Mouse (Mus musculus) heart, postnatal 25 days (tissue): ENCODE results near the gene Axin2. TPM values are rescaled to one million over a fixed set of nuclear protein-coding genes. Genes with fewer than 3 reads are reported as not detected.

Experiments
- DNase-seq: peaks from one replicate; pipeline ENCODE4 v3.0.0; 2022; ENCODE audit warnings: low spot score
- intact Hi-C: fragments of 180-260 bp; cut with DNase I; formaldehyde crosslinking; loops from one replicate; pipeline ENCODE4 v1.15.1; 2025
- total RNA-seq, 2 experiments: library from RNA; stranded (reverse); gene quantifications; 2 replicates each; pipeline ENCODE4 v1.2.3; 2021

Gene Axin2
- total RNA-seq, 2 experiments from 2014 or later: 5.2 to 6.0 TPM

DNA sequence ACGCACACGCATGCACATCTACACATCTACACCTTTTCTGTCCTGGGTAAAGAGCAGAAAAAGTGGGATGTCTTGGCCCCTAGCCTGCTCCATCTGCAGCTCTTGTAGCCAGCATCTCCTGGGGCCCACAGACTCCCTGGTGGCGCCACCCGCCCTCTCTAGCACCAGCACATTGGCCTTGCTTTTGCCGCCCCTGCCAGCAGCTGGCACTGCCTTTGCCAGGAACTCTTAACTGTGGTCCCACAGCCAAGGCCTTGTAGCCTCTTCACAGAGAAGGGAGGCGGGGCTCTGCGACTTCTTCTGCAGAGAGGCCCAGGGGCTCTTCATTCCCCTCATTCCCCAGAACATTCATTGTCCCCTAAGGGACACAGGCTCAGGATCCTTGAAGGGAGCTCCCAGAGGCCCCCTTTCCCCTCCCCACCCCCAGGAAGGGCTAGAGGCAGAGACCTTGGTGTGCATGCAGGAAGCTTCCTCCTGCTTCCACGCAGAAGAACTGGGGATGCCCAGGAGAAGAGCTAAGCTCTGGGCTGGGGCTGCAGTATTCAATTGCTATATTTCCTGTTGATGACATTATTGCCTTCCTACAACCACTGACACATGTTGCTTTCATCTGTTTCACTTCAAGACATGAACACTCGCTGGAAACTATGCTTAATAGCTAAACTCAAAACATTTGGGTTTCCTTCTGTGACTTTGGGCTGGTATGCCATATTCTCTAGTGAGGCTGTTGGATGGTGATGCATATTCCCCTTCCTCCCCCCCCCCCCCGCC is 19.2 kb upstream of the Axin2 start:
- intact Hi-C loops: no loop called here
- DNase-seq: no peak

DNA sequence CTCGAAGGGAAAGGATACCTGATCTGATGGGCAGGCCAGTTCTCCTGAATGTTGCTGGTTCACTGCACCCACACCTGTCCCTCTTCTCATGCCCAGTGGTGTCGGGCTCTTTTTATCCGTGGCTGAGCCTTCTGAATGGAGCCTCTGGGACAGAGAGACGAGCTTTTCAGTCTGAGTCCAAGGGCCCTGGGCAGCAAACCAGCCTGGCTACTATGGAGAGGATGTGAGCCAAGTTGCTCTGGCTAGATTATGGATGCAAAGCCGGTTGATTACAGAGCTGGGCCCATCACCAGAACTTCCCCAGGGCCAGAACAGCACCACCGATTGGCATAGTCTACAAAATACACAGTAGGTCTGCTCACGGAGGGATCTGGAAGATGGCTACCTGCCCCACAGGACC is 18.5 kb upstream of the Axin2 start:
- intact Hi-C loops: no loop called here
- DNase-seq: no peak

DNA sequence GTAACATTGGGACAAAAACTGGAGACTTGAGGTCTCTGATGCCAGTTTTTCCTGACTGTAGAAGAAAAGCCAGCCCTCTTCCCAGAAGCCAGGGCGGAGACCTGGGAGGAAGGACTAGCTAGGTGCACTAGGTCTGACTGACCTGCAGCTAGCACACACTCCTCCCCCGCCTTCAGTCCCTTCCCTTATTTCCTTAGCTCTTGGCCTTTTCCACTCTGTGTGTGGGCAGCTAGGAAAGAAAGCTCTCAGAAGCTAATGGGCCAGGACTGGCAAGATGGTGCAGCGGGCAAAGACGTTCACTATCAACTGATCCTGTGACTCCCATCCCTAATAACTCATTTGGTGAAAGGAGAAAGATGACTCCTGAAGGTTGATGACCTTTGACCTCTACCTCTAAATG is 17.8 kb upstream of the Axin2 start:
- no peak for DNase-seq
- intact Hi-C loops: no loop called here

DNA sequence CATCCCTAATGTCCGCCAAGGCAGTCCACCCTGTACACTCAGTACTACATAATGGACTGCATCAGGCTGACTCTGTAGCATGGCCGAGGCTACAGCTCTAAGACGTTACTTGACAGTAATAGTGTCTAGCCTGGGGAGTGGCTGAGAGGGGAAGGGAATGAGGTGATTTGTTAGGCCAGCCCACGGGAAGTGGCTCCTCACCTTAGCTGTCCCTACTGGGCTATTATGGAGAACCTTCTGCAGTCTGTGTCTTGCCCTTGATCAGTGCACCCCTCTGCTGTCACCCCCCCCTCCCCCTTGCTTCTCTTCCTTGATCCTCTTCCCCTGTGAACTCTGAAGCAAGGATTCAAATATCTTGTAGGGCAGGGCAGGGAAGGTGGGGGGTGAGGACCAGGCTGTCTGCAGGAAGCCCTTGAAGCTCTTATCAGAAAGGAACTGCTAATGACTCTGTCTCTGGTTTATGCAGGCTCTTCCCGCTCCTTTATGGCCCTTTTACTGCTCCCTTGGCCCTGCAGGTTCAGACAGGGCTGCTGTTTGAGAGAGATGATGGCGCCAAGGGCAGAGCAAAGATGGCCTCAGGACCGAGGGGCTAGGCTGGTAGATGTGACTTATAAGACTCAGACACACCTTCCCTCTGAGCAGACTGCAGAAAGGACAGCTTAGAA is 13.4 kb upstream of the Axin2 start:
- no peak for DNase-seq
- intact Hi-C loops: no loop called here

DNA sequence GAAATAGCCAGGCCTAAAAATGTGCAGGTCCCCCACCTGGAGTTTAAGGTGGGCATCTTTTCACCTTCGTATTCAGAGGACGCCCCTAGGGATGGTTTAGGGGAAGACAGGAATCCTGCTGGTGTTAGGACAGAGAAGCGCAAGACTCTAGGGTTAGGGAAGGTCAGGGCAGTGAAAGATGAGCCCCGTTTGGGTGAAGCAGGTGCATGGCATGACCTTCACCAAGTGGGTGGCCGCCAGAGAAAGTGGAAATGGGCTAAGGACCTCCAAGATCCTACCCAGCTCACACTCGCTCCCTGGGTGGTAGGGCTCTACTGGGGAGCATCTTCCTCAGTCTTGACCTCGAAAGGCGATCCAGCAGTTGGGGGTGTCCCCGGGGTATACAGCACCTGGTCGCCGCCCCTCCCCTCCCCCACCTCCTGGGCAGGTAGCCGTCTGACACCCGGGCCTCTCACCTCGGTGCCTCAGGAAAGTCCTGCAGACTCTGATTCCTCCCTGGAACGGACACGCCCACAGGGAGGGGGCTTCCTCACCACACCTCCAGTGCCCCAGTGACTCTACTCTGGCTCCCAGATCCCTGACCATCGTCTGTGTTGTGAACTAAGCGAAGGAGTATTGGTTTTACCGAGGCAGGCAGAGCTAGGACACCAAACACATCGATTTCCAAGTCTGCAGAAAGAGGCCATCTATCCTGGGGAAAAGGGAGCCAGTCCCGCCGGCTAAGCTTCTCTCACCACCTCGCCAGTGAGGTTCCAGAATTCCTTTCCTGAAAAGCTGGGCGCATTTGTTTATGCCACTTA is 10.6 kb upstream of the Axin2 start:
- no peak for DNase-seq
- intact Hi-C loops: no loop called here

DNA sequence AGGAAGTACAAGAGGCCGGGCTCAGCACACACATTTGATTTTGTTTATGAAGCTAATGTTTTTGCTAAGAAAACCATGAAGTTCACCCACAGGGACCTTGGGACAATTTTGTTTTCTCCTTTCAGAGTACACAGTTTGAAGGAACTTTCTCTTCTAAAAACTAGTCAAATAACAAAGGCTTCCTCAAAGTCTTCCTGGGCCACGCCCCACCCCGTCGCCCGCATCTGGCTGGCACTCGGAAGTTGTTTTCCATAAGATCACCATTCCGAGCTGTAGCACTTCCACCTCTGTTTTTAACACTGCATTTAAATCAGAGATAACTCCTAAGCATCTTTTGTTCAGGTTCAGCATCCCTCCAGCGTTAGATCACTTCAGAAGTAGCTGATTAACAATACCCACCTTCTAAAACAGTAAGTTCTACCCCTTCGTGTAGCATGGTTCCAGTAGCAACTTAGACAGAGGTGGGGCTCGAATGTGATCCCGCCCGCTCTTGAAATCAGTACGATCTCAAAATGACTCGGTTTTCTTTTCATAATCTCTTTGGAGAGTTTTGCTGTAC is 9.7 kb upstream of the Axin2 start:
- intact Hi-C loops: no loop called here
- no peak for DNase-seq

DNA sequence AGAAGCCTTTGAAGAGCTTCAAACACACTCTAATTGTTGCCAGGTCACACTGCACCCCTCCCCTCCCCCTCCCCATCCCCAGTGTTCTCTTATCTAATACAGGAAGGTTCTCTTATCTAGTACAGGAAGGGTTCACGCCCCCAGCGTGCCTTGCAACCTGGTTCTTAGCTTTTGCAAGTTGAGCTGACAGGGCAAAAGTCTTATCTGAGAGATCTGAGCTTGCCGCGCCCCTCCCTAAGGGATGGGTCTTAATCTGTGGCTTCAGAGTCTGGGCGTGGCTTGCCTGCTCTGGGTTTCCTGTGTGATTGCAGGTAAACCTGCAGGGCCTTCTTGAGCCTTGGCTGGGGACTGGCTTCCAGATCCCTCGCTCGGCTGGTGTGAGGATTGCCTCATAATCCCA is 9.2 kb upstream of the Axin2 start:
- DNase-seq: no peak
- intact Hi-C loops: no loop called here

DNA sequence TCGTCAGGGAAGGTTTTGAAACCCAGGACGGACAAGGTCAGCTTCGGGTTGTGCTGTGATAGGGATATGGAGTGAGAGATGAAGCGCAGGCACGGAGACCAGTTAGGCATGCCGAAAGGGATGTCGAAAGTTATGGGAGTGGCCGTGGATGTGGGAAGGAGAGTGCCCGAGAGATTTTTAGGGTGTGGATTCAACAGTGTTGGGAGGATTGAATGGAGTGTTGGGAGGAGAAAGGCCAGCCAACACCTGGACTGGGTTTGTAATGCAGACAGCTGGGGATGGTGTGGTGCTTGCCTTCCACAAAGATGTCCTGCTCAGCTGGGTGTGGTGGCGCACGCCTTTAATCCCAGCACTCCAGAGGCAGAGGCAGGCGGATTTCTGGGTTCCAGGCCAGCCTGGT is 8.0 kb upstream of the Axin2 start:
- no peak for DNase-seq
- intact Hi-C loops: no loop called here

DNA sequence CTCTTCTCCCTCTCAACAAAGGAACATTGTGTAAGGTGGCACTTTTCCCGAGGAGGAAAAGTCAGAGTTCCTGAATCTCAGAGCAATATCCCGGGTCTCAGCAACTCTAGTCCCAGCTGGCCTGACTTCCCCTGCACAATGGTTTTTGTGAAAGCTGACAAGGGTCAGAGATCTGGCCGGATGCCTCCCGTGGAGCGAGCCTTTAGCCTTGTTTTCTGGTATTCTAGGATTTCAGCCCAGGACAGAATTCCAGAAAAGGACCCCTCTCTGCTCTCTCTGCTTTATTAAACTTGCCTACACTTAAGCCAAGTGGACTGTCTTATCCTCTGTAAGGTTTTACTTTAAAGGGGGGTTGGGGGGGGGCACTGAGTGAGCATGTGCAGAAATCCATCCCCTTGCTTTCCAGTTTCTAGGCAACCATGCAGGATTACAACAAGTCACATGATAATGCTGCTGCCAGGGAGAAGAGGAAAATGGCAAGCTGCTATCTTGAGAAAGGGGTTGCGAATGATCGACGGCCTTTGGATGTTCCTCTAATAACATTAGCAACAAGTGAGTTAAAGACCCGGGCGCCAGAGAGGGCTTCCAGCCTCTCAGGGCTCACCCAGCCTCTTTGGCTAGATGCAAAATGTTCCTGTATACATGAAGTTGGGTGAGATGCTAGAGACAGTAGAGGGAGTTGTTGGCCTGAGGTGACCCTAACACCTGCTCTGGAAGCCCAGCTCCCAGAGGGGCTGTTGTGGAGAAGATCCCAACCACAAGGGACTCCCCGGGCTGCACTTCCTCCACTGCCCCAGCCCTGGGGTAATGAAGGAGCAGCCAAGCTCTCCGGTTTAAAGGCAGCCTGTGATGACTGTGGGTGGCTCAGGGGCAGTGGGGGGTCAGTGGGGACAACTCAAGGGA is 2.5 kb upstream of the Axin2 start:
- DNase-seq: no peak
- intact Hi-C loops: no loop called here

DNA sequence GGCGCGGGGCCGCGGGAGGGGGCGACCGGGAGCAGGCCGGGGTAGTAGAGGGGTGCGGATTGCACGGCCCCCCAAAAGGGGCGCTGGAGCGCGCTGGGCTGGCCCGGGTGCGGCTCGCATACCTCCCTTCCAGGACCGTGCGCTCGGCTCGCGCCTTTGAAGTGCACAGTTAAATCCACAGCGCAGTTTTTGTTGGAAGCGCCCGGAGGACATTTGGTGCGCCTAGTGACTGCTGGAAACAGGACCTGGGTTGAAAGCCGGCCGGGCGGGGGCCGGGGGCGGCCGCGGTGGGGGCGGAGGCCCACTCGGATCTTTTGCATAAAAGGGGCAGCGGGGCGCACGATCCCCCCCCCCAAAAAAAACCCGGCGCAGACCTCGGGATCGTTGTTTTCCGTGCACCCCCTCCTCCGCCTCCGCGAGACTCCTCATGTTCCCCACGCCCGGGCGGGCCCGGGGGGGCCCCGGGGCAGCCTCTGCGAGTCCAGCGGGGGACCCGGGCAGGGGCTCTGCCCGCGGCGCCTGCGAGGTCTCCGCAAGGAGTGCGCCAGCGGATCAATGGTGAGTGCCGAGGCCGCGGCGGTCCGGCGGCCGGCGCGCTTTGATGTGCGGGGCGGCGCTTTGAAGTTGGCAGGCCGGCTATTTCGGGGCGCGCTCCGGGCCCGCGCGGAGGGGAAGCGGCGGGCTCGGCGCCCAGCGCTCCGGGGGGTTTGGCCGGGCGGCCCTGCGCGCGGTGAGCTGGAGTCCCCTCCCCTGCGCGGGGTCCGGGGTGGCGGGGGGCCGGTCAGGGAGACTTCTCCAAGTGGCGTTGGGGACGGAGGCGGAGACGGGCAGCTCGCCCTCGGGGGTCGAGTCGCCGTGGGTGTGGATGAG is 722 bp downstream of the Axin2 start:
- intact Hi-C loops: loop anchor here (5.0 kb wide), 1 partner anchor 256 kb away; no protein-coding TSS in a partner anchor

DNA sequence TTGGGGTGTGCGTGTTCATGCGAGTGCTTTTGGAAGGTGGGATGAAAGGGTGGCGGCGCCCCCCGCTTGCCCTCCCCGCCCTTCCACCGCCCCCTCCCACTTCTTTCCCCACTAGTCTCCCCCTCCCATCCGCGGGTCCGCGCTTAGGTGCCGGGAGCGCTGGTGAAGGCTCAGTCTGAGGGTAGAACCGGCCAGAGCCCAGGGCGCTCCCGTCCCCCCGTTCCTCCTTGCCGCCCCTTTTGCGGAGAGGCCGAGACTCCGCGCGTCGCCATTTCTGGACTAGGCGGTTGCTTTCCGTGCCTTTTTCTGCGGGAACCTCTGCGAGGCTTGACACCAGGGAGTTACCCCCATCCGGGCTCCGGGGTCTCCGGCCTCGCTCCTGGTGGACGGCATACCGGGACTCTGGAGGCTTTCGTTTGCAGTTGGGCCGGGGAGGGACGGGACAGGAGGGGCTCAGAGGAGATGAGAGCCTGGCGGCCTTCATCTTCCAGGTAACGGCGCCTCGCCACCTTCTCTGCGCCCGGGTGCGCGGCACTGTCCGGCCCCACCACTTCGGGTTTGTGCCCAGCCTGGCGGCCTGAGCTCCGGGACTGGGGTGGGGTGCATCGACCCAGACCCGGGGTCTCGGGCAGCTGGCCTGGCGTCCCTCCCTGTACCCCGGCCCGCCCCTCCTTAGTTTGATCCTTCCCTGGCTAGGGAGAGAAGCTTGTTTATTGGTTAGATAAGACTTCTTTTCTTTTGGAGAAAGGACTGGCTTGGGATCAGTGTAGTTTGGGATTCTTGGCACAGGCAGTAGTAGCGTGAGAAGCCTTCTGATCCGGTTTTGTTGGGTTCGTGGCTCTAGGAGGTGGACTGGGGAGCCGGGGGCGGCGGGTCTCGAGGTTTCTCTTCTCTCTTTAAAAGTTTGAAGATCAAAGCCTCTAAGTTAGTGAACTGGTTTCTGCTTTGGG is 1.6 kb downstream of the Axin2 start:
- no peak for DNase-seq
- intact Hi-C loops: loop anchor here (5.0 kb wide), 1 partner anchor 256 kb away; no protein-coding TSS in a partner anchor

More for the DNA sequence above, 722 bp downstream of the Axin2 start:
- peak; percentile 71 for DNase-seq

DNA sequence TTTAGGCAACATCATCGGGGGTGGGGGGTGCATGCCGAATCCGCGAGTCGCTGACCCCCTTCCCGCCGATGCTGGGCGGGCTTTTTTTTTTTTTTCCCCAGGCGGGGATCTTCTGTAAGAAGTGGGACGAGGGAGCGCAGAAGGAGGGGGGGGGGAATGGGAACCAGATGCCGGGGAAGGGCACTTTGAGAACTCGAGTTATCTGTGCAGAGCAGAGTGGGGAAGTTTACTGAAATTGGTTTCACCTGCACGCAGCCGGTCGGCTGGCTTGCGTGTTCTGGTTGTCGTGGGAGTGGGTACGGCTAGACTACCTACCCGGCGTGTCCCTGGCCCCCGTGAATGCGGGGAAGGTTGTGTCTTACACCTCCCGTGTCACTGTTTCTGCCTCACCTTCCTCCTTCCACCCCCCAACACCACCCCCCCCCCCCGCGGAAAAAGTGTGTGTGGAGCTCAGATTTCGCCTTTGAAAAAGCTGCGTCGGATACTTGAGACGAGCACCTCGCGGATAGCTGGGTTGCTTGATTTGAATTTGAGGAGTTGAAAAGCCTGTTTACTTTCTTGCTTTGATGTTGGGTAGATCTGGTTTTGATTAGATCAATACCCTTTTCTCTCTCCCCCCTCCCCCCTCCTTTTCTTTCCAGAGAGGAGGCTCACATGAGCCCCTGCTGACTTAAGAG is 2.5 kb downstream of the Axin2 start:
- intact Hi-C loops: loop anchor here (5.0 kb wide), 1 partner anchor 255 kb away; no protein-coding TSS in a partner anchor
- DNase-seq: no peak

DNA sequence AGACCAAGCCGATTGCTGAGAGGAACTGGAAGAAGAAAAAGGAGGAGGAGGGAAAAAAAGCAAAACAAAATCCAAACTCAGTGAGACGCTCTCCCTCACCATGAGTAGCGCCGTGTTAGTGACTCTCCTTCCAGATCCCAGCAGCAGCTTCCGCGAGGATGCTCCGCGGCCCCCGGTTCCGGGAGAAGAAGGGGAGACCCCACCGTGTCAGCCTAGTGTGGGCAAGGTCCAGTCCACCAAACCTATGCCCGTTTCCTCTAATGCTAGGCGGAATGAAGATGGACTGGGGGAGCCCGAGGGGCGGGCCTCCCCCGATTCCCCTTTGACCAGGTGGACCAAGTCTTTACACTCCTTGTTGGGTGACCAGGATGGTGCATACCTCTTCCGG is 3.0 kb downstream of the Axin2 start:
- DNase-seq: no peak
- intact Hi-C loops: loop anchor here (5.0 kb wide), 1 partner anchor 254 kb away; no protein-coding TSS in a partner anchor

DNA sequence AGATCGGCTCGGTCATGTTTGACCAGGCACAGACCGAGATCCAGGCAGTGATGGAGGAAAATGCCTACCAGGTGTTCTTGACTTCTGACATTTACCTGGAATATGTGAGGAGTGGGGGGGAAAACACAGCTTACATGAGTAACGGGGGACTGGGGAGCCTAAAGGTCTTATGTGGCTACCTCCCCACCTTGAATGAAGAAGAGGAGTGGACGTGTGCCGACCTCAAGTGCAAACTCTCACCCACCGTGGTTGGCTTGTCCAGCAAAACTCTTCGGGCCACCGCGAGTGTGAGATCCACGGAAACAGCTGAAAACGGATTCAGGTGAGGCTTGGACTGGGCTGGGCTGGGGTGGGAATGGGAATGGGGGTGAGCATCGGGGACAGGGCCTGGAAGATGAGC is 3.6 kb downstream of the Axin2 start:
- intact Hi-C loops: loop anchor here (5.0 kb wide), 1 partner anchor 254 kb away; no protein-coding TSS in a partner anchor

DNA sequence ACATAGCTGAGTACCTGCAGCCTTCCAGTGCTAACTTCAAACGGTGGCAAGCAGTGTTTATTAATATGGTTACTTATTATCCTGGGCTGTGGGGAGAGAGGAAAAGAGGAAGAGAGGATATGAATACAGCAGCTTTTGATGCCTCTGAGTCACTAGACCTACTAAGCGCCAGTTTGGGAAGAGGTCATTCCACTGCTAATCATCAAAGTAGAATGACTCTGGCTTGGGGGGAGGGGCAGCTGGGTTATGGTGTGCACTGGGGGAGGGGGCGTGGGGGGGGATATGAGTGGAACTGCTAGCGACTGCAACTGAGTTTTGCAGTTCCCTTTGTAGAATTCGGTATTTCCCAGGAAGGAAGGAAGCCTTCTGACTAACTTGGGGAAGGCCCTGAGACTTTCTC is 4.2 kb downstream of the Axin2 start:
- intact Hi-C loops: loop anchor here (5.0 kb wide), 1 partner anchor 253 kb away; no protein-coding TSS in a partner anchor
- DNase-seq: no peak

More for the DNA sequence above, 3.6 kb downstream of the Axin2 start:
- DNase-seq: no peak

DNA sequence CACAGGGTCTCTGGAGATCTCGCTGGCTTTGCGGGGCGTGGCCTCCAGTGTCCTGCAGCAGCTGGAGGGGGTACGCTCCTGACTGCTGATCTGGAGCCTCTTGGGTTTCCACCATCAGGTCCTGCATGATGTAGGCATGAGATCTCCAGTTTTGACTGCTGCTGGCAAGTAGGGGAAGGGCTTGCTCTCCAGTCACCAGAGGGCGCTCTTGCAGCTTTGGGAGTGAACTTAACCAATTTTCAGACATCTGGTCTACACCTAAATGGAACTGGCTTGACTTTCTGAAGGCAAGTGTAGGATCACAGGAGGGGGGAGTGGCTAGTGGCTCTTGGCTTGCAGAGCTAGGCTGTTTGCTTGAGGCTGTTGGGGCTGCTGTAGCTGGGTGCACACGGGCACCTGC is 5.1 kb downstream of the Axin2 start:
- intact Hi-C loops: loop anchor here (1.0 to 5.0 kb wide), 4 partner anchors 72 to 473 kb away; no protein-coding TSS in a partner anchor
- peak; percentile 35 for DNase-seq
